Comparison of ENCODE assay signal across 17 mouse cellular contexts in the genomic region with DNA sequence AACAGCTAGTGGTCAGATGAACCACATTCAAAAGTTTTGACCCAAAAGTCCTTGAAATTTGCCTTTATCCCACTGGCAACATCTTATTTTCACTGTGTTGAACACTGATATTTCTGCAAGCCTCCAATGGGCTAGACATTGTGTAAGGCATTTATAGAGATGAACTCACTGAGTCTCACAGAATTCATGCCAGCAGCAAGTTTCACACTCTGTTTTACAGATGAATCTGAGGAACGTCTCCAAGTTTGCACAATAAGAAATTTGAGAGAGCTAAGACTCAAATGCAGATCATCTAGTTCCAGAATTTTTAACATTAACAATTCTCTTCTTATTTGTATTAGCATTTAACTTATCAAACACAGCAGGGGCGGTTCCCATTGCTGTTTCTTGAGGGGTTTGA.
"Had no signal": no experiment of that assay in that cellular context is flagged by ENCODE, and none has a peak within 500 bp of the region (broad histone marks: within the 10 kb centered on the region; RNA-seq: fewer than 3 reads in every experiment).

No protein-coding gene starts in this region.

- DNase-seq: left cerebral cortex, postnatal 4 days; liver; liver, embryonic 13.5 days; liver, postnatal 0 days; lung, adult 18-20 months; lung, adult 2 months; lung, embryonic 14.5 days; lung, postnatal 10 days; lung, postnatal 14 days; lung, postnatal 36 days; lung, postnatal 4 days; midbrain, embryonic 14.5 days had no signal

- ATAC-seq: liver, embryonic 12.5 days; liver, postnatal 0 days; lung, postnatal 0 days; midbrain, embryonic 13.5 days; midbrain, embryonic 15.5 days; midbrain, embryonic 16.5 days had no signal
